Mouse (Mus musculus) spleen, adult 18-20 months (tissue): ENCODE data around the gene Hdac10.

Experiments used
- DNase-seq, 2 experiments: peaks; one replicate each; pipeline ENCODE4 v3.0.0; 2022; ENCODE audit warnings: mixed read lengths in 2 of 2

Hdac10 gene

DNA sequence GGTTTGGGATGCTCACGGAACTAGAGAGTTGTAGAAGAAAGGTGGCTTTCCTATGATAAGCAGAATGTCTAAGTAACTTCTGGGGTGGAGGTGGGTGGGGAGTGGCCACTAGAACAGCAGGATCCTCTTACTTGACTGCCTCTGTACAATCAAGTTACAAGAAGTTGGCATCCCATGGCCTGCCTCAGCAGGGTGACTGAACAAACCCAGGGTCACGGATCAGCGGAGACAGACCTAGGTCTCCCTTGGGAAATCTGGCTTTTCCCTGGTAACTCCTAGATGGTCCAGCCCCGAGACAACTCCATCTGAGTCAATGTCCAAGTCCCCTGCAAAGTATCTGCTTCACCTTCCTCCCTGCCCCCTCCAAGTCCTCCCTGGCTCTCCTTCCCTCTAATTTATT, 19.4 kb upstream of the Hdac10 start:
- DNase-seq: no peak

DNA sequence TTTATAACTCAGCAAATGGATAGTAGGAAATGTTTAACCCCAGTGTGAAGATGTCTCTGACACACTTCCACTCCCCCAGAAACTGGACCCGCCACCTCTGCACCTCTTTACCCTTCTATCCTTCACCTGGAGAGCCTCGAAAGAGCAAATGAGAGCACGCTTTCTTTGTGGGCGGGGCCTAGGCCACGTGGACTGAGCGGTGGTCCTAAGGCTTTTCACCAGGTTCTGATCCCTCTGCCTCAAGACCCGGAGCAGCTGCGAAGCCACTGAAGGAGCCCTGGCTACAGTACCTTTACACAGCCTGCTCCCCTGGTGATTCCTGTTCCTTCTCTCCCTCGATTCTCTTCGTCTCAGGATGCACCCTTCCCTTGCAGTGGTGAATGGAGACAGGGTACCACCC, 19.0 kb upstream of the Hdac10 start:
- no peak for DNase-seq

DNA sequence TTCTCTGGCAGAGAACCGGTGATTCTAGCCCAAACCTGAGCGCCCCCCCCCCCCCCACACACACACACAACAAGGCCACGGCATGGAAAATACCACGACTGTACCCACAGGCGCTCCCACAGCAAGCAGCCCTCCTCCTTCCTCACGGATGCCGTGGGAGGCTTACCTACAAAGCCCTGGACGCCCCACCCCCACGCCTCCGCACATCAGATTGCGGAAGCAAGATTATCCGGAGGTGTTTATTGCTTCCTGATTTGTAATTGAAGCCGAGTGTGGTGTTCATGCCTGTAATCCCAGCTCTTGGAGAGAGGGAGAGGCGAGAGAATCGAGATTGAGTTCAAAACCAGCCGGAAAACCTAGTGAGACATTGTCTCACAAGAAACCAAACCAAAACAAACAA, 18.5 kb upstream of the Hdac10 start:
- peak; percentile 72 to 81 for DNase-seq

DNA sequence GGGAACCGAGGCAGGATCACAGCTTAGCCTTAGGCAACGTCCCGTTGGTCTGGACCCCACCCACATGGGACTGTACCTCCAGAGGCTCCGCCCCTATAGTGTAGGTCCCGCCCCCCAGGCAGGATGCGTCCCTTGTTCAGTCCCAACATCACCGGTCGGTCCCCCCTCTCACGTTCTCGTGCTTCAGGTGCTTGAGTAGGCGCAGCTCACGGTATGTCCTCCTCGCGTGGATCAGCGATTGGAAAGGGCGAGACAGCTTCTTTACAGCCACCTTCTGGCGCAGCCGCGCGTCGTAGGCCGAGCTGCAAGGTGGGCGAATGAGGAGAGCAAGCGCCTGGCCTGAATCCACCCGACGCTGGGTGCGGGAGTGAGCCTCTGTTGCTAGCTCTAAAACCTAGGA, 18.0 kb upstream of the Hdac10 start:
- peak; percentile 68 to 80 for DNase-seq

DNA sequence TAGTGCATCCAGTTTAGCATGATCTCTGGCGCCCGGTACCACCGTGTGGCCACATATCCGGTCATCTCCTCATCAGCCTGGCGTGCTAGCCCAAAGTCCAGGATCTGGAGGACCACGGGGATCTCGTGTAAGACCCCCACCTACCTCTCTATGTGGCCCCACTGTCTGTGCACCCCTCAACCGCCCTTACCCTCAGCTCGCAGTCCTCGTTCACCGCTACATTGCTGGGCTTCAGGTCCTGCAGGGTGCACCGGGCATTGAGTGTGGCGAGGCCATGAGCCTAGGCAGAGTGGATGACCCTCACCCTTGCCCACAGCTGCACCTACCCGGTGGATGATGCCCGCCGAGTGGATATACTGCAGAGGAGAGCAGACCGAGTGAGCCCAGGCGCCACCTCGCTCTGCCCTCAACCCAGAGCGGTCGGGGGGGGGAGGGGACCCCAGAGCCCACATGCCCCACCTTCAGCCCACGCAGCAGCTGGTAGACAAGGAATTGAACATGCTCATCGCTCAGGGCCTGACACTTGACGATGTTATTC, 17.4 kb upstream of the Hdac10 start:
- DNase-seq: no peak

DNA sequence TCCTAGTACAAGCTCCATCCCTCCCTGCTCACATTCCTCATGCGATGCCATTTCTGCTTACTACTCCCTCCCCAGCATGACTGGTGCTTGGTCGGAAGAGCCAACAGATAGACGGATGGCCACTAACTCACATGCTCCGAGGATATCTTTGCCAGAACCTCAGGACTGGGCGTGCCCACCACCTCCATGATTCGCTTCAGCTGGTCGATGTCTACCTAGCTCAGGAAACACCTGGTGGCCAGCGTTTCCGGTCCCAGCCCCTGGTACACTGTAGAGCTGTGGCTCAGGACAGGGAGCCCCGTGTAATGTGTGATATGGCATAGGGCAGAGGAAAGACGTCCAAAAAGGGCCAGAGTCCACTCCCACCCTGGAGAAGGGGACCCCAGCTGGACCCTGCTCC, 16.5 kb upstream of the Hdac10 start:
- no peak for DNase-seq

DNA sequence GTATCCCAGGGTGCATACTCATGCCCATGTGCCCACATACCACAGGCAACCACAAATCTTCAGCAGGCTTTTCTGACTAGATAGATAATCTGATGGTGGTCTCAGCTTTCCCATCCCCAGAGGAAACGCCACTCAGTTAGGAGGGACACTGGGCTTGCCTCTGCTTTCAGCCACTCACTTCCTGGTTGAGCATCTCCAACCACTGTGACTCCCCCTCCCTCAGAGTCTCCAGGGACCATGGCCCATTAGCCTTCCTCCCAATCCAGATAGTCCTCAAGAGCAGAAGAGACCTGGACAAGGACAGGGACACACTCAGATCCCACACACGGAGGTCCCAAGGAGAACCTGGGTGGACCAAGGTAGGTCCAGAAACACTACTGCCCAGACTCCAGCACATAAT, 14.6 kb upstream of the Hdac10 start:
- no peak for DNase-seq

DNA sequence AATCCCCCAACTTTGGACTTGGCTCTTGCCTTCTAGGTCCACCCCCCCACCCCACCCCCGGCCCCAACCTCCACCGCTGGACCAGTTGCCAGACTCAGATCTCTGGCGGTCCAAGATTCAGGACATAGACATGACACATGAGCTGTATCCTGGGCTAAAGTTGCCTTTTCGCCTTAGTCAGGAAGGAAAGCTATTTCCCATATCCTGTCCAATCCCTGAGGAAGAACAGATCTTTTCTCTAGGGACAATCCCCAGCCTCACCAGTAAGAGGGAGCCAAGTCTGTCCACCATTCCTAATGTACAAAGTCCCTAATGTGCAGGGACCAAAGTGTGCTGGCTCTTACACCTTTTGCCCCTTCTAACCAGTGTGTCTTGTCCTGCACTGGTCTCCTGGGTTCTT, 13.4 kb upstream of the Hdac10 start:
- DNase-seq: no peak

DNA sequence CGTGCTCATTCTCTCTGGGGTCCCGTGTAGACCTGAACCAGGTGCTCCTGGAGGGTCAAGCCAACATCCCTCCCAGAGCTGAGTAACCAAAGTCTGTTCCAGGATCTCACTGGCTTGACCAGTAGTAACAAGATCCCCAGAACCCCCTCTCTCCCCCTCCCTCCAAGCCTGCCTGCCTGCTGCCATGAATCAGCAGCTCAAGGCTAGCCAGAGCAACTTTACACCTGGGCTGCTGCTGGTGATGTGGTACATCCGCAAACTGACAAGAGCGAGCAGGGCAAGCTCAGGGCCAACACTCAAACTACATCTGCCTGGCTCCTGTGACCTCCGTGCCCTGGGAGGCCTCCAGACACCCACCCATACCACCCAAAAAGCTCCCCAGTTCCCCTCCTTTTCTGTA, 12.9 kb upstream of the Hdac10 start:
- no peak for DNase-seq

DNA sequence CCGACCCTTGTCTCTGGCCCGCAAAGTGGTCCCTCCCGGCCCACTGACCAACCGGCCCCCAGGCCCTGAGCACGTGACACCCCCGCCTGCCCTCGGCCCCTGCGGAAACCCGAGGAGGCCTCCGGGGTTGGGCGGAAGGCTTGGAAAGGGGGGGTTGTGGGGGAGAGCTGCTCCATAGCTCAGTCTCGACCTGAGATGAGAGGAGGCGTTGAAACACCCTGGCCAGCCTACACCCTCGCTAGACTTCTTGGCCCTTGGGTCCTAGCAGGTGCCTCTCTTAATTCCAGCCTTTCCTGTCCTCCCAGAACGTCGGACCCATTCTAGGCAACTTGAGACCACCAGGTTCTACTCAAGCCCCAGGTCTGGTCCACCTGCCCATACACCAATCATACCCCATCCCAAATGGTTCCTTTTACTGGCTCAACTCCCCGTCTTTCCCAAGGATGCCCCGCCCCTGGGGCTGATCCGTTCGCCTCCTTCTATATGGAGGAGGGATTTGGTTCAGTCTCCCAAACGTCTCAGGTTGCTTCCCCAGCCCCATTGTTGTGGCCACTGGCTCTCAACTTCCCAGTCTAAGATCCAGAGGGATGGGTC, 12.3 kb upstream of the Hdac10 start, which contains the start of gene Mapk12:
TSS of gene Mapk12 (minus strand) at position 45 of the 594 bp plus-strand sequence.
- peak in 1 of 2 experiments; percentile 45 for DNase-seq

DNA sequence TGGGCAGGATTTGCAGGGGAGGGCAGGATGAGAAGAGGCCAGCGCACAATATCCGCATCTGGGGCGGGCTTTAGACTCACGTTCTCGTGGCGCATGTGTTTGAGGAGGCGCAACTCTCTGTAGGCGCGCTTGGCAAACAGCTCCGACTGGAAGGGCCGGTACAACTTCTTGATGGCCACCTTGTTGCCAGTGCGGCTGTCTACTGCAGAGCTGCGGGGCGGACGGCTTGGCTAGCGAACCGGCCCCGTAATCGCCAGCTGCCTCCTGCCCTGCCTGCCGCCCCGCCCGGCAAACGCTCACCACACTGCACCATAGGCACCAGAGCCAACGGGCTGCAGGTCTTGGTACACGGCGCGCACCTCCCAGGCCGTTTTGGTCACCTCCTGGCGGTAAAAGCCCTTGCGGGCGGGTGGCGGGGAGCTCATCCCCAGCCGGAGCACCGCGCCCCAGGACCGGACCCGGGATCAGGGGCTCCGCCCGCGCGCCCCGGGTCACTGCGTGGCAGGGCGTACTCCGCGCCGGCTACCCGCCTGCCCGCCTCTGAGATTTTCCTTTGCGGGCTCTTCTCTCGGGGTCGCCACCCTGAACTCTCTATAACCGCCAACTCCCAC, 11.7 kb upstream of the Hdac10 start:
- peak in 1 of 2 experiments; percentile 49 for DNase-seq

DNA sequence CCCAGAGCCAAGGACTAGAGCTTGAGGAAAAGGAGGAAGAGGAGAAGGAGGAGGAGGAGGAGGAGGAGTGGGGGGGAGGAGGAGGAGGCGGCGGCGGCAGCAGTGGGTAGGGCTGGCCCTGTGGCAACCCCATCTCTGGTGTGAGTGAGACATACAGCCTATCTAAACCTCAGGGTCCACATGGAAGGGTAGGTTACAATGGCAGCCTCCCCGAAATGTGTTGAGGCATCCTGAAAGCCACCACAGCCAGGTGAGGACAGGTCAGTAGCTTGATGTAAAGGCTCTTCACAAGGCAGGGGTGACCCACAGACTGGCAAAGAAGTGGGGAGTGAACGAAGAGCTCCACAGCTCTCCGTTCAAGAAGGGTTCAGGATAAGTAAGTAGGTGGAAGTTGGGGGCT, 10.0 kb upstream of the Hdac10 start:
- no peak for DNase-seq

DNA sequence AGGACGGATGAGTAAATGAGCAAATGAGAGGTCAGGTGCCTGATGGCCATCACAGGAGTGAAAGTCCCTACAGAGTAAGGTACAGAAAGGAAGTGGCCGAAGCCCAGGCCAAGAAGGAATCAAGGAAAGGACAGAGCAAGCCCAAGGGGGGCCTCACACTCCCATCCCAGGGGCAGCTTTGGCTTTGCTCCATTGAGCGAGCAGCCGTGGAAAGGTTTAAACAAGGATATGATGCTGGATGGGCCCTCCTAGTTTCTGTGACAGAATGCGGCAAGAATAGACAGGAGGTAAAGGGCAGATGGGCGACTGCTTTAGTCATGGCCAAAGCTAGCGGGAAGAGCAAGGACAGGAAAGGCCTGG, 9.5 kb upstream of the Hdac10 start:
- no peak for DNase-seq

DNA sequence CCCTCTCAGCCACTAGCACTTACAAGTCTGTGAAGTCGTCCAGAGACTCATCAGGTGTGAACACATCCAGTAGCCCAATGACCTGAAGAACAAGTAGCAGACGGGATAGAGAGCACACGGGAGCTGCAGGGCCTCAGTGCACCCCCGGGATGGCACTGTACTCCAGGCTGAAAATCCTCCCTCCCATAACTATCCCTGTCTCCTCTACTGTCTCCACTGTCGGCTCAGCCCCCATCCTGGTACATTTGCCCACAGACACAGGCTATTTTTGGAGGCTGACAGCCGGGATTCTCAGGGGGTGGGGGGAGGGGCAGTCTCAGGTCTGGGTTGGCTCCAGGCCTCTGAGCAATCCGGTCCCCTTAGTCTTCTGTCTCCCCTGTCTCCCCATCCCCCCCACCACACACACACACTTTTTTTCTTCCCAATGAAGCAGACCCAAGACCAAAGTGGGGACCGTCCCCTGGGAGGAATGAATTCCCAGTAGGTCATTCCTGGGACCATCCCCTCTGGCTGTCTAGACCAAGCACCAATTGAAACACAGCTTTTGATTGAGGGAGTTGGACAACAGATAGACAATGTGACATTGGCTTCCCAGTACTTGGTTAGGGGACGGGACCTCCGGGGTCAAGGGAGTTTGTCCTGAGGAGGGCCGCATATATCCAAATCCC, 9.0 kb upstream of the Hdac10 start:
- DNase-seq: no peak

DNA sequence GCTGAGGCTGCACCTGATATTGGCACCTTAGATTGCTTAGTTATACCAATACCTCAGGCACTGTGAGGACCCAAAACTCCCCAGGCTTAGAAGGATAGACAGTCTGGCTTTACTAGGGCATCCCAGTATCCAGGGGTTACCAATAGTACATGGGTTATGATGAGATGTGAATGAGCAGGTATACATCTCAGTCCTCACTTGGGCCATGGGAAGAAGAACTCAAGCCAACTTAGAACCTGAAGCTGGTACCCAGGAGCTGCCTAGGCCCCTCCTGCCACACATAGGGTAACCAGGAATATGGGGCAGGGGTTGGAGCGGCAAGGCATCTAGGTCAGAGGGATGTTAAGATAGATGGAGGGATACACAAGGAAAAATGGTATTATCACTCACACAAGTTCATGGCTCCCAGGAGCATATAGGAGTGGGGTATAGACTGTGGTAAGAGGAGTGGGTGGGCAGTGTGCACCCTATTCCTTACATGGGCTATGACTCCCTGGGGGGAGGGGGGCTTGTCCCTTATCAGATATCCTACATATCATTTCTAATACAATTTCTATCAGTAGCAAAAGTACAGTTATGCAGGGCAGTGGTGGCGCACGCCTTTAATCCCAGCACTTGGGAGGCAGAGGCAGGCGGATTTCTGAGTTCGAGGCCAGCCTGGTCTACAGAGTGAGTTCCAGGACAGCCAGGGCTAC, 8.1 kb upstream of the Hdac10 start:
- DNase-seq: no peak

DNA sequence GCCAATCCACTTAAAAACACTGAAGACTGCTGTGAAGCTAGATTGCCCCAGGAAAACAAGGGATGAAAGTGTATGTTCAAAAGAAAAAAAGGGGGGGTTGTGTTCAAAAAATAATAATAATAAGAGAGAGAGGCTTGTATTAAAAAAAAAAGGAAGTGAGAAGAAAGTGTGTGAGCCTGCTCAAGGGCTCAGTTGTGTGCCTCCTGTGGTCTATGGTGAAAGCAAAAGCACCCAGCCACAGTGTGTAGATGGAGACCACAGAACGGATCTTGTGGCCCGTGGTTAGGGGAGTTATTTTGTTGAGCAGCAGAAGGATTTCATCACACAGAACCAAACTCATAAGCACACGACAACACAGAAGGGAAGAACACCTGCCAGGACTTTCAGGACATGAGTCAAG, 2.8 kb upstream of the Hdac10 start:
- DNase-seq: peak; percentile 59 to 69

DNA sequence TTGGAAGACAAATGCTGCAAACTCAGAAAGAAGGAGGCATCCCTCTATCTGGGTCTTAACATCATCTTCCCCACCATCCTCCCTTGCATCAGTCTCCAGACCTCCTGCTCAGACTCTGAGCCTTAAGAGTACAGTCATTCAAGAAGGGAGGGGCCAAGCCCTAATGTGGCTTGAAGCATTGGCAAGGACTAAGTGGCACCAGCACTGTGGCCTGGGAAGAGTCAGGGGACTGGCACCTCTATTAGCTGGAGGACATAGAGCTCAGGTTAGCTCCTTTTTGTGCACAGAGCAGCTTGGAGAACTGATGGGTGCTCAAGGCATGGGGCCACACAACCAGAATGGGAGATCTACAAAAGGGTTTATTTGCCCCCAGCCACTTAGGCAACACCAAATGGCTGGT, 1.7 kb upstream of the Hdac10 start:
- DNase-seq: no peak

DNA sequence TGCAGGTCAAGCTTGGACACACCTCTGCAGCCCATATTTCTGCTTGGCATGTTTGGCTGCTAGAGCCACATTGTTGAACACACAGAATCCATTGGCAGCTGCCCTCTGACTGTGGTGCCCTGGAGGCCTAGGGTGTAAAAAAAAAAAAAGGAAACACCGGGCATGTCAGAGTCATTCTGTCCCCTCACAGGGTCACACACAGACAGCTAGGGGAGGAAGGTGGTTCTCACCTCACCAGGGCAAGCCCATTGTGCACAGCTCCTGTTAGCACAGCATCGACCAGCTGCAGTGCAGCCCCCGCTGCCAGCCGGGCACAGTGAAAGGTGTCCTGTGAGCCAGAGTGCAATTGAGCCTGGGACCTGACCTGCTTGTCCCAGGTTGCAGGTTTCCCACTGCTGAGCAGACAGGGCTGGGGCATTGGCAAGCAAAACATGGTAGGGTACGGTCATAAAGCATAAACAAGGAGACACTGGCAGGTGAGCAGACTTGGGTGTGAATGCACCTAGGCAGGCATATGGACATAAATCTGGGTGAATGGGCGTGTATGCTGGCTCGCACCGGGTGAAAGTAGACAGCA, 1.0 kb downstream of the Hdac10 start:
- no peak for DNase-seq

DNA sequence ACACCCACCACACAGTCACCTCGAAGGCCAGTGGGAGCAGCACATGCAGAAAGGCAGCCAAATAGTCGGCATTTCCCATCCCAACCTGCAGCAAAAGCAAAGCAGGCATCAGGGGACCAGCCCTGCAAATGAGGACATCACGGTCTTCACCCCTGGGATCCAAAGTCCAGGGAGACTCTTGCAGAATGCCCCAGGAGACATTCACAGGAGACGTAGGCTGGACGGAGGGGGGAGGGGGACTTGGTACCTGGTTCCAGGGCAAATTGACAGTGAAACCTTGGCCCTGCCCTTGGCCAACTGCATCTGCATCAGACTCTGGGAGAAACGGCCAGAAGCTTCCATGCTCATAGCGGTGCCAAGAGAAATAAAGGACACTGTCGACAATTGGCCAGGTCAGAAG, 1.9 kb downstream of the Hdac10 start:
- no peak for DNase-seq

DNA sequence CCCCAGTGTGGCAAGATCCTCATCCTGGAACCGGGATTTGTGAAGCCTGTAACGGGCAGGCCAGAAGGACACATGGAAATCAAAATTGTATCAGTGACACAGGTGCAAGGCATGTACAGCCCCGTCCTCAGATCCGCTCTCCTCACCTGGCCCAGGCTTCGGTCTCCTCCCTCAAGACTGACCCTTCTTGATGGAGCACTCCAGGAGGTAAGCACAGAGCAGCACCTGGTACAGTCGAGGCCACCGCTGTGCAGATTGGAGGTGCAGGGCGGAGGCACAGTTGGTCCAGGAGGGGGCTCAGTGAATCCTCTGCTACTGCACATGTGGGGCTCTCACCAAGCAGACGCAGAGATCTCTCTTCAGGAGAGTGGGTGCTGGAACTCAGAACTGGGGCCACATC, 3.1 kb downstream of the Hdac10 start:
- DNase-seq: no peak

DNA sequence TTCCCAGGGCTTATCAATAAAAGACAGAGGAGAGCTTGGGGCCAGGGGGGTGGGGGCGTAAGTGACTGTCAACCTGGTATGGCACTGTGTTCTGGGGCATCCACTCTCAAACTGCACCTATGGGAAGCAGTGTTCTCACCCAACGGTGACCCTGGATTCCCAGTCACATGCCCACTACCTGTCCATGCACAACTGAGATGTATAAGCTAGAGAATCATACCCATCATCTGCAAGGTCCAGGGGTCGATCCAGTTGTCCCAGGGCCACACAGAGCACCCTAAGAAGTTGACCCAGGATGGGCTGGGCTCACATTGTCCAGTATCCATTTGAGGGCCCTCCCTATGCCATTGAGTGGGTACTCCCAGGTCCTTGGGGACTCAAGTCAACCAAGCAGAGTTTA, 4.2 kb downstream of the Hdac10 start:
- no peak for DNase-seq

DNA sequence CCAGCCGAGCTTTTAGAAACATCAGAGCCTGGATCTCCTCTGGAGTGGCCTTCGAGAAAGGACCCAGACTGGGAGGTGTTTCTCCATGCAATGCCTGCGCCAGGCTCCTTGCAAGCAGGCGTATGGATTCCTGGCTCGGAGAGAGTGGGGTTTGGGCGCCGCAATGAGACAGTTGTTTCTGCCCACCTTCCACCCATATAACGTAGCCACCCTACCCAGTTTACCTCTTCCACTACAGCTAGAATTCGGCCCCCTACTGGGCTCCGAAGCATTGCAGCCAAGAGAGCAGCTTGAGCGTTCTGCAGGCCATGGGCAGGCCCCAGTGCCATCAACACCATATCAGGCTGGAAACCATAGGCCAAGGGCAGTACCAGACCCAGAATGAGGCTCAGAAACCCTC, 4.9 kb downstream of the Hdac10 start:
- DNase-seq: no peak

DNA sequence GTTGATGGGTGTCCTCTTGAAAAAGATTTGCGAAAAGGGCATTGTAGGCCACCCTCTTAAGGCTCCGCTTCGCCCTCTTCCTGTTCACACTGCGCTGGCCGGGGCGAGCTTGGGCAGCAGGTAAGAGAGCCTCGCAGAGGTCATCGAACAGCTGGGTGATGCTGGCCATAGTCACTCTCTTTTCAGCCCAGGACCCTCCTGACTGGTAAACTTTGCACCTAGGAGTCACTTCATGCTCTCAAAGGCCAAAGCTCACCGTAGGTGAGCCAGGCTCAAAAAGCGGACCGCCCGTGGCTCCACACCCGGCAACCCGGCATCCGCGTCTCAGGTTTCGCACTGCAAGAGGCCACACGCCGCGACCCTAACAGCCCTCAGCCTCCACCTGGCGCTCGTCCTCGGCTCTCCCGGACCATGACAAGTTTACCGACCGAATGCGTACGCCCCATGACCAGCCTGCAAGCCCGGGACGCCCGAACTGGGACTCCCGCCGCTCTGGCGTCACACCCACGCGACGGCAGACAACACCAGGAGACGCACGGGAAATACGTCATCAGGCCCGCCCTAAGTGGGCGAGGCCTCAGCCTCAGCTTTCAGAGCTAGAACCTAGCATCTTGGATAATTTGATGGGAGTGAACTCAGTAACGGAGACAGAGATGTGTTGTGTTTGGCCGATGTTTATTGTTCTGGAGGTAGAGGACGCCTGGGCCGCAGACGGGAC, 5.7 kb downstream of the Hdac10 start, which contains the start of gene Tubgcp6:
TSS of gene Tubgcp6 (minus strand) at position 464 of the 718 bp plus-strand sequence.
- peak; percentile 85 to 94 for DNase-seq
